Mouse (Mus musculus) layer of hippocampus, adult 2 months (tissue): ENCODE data around the gene Gja3. TPM values are rescaled to one million over a fixed set of nuclear protein-coding genes. Genes with fewer than 3 reads are reported as not detected.
A peak's percentile ranks its signal among the peaks of the same experiment; 100 is the strongest.
"Not testable (repeated sequence)": the region's sequence is repeated elsewhere in the genome, so short reads cannot be mapped to it uniquely, and the experiment has no call there.

Experiments
- DNase-seq, 2 experiments: peaks; one replicate each; pipeline ENCODE4 v3.0.0; 2022; ENCODE audit warnings: low spot score in 2 of 2
- H3K27ac ChIP-seq: fragments of 200-600 bp; 2 replicates; pipeline ENCODE4 v1.8.1; 2022
- H3K4me3 ChIP-seq: fragments of 200-600 bp; 2 replicates; pipeline ENCODE4 v1.8.1; 2022; ENCODE audit warnings: mild to moderate bottlenecking
- CTCF ChIP-seq: fragments of 200-600 bp; conservative IDR thresholded peaks from 2 replicates; pipeline ENCODE4 v1.8.1; 2022; ENCODE audit warnings: antibody characterized with exemption, mild to moderate bottlenecking, moderate library complexity
- total RNA-seq, 2 experiments: library from RNA; stranded (reverse); gene quantifications; 2 replicates each; pipeline ENCODE4 v1.2.3; 2021

Gene Gja3
- total RNA-seq, 2 experiments from 2014 or later, result 0.32 to 0.33 TPM

DNA sequence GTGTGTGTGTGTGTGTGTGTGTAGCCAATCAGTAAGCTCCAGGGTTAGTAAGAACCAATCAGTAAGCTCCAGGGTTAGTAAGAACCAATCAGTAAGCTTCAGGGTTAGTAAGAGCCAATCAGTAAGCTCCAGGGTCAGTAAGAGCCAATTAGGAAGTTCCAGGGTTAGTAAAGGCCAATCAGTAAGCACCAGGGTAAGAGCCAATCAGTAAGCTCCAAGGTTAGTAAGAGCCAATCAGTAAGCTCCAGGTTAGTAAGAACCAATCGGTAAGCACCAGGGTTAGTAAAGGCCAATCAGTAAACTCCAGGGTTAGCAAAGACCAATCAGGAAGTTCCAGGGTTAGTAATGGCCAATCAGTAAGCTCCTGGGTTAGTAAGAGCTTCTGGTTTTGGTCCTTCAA is 25.0 kb upstream of the Gja3 start:
- TF ChIP-seq CTCF, result no peak
- no peak for DNase-seq
- Histone ChIP-seq H3K27ac (no peak overlapping the region), H3K4me3 (no peak overlapping the region)

DNA sequence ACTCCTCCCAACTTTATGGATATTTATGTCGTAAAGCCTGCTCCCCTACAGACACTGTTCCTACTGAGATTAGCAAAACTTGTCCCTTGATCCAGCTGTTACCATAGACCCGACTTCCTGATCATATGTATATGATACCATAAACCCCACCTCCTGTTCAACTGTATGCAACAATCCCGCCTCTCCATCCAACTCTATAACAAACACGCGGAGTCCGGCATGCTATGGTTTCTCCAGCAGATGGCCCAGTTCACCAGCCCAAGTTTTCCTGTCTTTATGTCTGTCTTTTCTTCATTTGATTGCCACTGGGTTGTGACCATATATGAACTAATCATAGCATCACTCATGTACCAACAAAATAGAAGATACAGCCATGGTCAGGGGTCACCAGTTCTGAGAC is 17.6 kb upstream of the Gja3 start:
- Histone ChIP-seq H3K27ac (no peak overlapping the region), H3K4me3 (no peak overlapping the region)
- TF ChIP-seq CTCF, result peak; percentile 36
- DNase-seq, result no peak

DNA sequence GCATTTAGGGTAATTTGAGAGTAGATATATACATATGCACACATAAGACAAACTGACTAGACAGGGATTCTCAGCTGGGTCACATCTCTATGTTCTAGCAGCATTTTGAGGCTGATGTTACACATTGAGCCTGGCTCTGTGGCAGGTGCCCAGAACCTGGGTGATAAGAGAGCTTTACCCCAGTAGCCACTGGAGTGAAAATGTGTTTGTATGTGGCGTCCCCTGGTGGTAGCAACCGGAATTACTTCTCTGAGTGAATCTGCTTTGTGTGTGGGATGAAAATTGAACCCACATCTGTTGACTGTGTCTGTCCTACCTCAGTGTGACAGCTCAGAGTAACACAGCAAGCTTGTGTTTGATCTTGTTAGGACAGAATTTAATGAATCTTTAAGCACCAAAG is 12.0 kb upstream of the Gja3 start:
- not testable (repeated sequence) for H3K27ac ChIP-seq, H3K4me3 ChIP-seq
- TF ChIP-seq CTCF, result peak; percentile 75
- DNase-seq, result peak; percentile 19 to 65

DNA sequence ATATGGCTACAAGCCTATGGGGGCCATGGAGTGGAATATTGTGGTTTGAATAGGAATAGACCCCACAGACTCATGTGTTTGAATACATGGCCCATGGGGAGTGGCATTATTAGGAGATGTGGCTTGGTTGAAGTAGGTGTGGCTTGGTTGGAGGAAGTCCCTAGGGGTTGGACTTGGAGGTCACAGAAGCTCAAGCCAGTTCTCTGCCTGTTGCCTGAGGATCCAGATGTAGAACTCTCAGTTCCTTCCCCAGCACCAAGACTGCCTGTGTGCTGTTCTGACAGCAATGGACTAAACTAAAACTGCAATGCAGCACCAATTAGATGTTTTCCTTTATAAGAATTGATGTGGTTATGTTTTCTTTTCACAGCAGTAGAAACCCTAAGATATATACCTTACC is 8.2 kb upstream of the Gja3 start:
- H3K27ac ChIP-seq, result no peak overlapping the region
- no peak for DNase-seq
- no peak for TF ChIP-seq CTCF
- H3K4me3 ChIP-seq, result no peak overlapping the region

DNA sequence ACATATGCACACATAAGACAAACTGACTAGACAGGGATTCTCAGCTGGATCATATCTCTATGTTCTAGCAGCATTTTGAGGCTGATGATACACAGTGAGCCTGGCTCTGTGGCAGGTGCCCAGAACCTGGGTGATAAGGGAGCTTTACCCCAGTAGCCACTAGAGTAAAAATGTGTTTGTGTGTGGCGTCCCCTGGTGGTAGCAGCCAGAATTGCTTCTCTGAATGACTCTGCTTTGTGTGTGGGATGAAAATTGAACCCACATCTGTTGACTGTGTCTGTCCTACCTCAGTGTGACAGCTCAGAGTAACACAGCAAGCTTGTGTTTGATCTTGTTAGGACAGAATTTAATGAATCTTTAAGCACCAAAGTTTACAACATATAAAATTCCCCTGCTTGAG is 2.2 kb upstream of the Gja3 start:
- H3K4me3 ChIP-seq, H3K27ac ChIP-seq: not testable (repeated sequence)
- DNase-seq, result peak; percentile 45 to 80
- TF ChIP-seq CTCF, result peak; percentile 88

DNA sequence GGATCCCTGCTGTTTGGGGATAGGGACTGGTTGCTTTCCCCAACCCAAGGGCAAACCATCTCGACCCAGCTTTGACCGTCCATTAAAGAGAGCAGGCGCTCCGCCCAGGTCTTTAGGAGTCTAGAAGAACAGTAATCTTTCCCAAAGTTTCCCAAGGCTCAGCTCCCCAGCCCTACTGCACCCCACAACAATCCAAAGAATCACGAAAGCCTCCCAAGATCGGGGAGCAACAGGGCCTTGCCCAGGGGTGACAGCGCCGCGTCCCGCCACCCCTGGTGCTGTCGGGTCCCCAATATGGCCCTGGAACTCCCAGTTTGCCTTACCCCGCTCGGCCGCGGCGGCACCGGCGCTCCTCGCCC is 717 bp downstream of the Gja3 start:
- no peak for DNase-seq
- Histone ChIP-seq H3K27ac (no peak overlapping the region), H3K4me3 (peak overlapping the region; percentile 50)
- TF ChIP-seq CTCF, result no peak

DNA sequence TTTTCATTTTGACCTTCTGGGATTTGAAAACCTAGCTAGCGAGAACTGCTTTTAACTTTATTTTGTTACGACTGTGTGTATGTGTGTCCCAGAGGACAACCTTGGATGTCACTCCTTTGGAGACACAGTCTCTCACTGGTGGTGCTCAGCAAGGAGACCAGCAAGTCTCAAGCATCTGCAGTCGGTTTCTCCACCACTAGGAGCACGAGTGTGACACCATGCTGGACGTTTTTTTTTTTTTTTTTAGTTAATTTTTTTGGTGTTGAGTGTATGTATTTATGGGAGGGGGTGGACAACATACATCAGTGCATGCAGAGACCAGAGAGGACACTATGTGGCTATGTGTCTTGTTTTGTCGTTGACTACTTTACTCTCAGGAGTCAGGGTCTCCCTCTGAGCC is 5.2 kb downstream of the Gja3 start:
- TF ChIP-seq CTCF, result no peak; the same call in 1 of the 2 replicates
- Histone ChIP-seq H3K4me3 (no peak overlapping the region), H3K27ac (no peak overlapping the region)
- no peak for DNase-seq

DNA sequence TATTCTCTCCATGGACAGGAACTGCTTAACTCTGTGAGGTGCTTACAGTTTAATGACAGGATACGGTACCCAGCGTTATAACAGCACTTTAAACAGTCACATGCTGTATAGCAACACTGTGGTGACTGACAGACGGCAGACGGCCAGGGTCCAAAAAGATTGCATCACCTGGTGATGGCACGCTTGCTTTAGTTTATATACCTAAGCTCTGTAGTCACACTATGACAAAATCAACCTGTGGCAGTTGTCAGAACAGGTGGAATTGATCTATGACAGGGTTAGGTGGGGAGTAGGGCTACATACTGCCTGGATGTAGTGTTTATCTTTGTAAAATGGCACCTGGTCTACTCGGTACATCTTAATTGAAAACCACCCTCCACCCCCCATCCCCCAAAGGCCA is 14.0 kb downstream of the Gja3 start:
- H3K27ac ChIP-seq, result no peak overlapping the region
- no peak overlapping the region for H3K4me3 ChIP-seq
- no peak for DNase-seq
- no peak for TF ChIP-seq CTCF

DNA sequence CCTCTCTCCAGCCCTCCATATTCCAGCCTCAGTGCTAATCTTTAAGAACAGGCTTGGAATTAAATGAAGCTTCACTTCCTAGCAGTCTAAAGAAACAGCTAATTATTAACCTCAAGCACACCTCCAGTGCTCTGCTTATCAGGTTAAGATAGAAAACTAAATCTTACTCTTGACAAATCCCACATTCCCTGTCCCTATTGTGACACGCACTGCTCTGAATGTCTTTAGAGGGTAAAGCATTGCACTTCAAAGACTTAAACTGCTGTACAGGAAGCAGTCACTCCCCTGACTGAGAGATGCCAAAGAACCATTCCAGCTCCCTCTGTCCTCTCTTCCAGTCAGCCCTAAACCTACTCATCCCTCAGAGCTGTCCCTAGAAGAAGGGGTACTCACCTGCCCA is 16.5 kb downstream of the Gja3 start:
- Histone ChIP-seq H3K27ac (no peak overlapping the region), H3K4me3 (no peak overlapping the region)
- DNase-seq, result no peak
- TF ChIP-seq CTCF, result no peak

DNA sequence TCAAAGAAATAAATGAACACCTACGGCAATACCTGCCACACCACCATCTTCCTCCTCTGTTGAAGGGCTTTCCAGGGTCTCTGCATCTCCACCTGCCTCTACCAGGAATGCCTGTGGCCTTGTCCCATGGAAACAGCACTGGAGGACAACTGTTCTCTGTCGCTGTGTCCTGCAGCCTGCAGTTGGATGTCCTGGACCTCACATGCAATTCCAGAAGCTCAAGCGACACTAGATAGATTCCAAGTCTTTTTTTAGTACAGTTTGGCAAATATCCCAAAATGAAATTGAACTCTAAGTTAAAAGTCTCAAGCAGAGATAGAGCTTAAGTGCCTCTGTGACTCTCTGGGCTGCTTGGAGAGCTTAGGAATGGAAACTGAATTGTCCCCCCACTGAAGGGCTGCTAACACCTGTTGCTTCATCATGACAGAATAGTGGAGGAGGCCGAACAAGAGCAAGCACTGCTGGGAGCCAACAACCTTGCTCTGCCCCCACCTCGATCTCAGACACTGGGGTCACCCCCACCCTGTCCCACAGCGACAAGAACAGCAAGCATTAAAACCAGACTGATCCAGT is 22.9 kb downstream of the Gja3 start:
- H3K27ac ChIP-seq, result no peak overlapping the region
- no peak overlapping the region for H3K4me3 ChIP-seq
- no peak for TF ChIP-seq CTCF
- DNase-seq, result no peak

DNA sequence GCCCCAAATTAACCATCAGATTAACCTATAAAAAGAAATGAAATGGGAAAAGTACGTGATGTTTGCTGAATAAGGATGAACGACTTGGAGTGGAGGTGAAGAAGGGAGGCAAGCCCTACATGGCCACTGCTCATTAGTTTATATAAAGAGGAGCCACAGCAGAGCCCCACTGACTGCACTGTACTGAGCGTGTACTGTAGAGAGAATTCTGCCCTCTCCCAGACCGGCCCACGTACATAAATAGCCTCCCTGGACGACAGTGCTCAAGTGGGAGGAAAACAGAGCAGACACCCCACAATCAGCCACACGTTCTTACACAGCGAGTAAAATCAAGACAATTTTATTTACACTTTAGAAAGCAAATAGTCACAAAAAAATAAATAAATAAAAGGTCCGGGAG is 23.8 kb downstream of the Gja3 start:
- no peak for DNase-seq
- TF ChIP-seq CTCF, result no peak
- Histone ChIP-seq H3K4me3 (no peak overlapping the region), H3K27ac (no peak overlapping the region)

DNA sequence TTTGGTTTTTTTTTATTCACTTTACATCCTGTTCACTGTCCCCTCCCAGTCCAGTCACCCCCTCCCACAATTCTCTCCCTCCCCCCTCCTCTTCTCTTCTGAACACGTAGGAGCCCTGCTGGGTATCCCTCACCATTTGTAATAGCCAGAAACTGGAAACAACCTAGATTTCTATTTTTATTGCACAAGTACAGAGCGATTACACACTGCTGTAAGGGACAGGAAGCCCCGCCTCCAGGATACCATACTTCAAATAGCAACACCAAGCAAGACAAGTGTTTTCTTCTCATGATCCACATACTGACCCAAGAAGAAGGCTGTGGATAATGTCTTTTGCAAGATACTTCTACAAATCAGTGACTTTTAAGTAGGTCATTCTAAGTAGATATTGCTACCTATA is 25.1 kb downstream of the Gja3 start:
- Histone ChIP-seq H3K4me3 (no peak overlapping the region), H3K27ac (no peak overlapping the region)
- DNase-seq, result no peak
- no peak for TF ChIP-seq CTCF

DNA sequence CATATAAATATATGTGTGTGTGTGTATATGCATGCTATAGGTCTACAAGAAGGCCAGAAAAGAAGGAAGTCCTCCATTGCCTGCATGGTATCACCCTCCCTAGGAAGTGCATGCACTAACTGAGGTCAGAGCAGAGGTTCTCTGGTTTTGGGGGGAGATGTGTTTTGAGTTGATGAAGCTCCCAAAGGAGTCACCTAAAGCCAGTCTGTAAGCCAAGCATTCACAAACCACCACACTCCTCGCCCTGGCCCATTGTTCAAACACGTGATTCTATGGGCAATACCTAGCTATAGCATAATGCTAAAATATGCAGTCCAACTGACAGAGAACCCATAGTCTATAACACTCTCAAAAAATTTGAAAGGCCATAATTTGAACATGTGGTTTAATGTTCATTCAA is 39.5 kb downstream of the Gja3 start:
- Histone ChIP-seq H3K27ac (no peak overlapping the region), H3K4me3 (no peak overlapping the region)
- DNase-seq, result no peak
- no peak for TF ChIP-seq CTCF

DNA sequence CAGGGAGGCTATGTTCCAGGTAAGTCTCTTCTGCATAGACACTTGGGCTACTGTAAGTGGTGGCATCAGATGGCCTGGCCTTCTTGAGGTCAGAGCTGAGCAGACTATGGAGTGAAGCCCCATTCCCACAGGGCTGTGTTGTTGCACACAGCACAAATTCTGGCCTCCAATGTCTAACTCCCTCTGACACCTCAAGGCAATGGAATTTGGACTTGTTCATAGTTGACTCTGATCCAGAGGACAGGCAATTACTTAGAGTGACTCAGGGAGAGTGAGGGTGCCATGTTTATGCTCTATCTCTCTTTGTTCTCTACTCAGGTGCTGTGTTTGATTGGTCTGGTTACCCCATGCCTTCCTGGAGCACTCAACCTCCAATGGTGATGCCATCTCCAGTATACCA is 41.1 kb downstream of the Gja3 start:
- H3K27ac ChIP-seq, H3K4me3 ChIP-seq, DNase-seq: not testable (repeated sequence)

DNA sequence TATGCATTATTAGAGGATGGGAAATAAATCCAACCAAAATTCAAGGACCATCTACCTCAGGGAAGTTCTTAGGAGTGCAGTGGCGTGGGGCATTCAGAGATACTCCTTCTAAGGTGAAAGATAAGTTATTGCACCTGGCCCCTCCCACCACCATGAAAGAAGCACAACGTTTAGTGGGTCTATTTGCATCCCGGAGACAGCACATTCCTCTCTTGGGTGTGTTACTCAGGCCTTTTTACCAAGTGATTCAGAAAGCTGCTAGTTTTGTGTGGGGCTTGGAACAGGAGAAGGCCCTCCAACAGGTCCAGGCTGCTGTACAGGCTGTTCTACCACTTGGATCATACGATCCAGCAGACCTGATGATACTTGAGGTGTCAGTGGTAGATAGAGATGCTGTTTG is 69.3 kb downstream of the Gja3 start:
- H3K4me3 ChIP-seq, result no peak overlapping the region
- no peak for TF ChIP-seq CTCF
- H3K27ac ChIP-seq, result no peak overlapping the region
- no peak for DNase-seq

Other genes with a start within 250 kb of the Gja3 start
- 10 to 100 TPM; 28.0 to 32.2 TPM for gene Zmym5, start 246.4 kb downstream of the Gja3 start, total RNA-seq
- 100 to 1,000 TPM in 1 of 2 experiments, 10 to 100 TPM in 1; 93.1 to 103 TPM for gene Zmym2, start 171.4 kb downstream of the Gja3 start, total RNA-seq
- 1 to 10 TPM; 6.2 to 9.5 TPM for gene Gjb2, start 46.6 kb upstream of the Gja3 start, total RNA-seq
- under 1 TPM; 0.79 to 0.91 TPM for gene Gm4491, start 57.8 kb upstream of the Gja3 start, total RNA-seq
- 100 to 1,000 TPM; 115 to 117 TPM for gene Gjb6, start 75.5 kb upstream of the Gja3 start, total RNA-seq